Mouse (Mus musculus) embryonic fibroblast, embryonic 13.5 days (primary cell): ENCODE measurements around the gene Gm20431.

Source experiments
- CTCF ChIP-seq: IDR thresholded peaks from 2 replicates; pipeline ENCODE4 v1.5.1; 2011; ENCODE audit warnings: mild to moderate bottlenecking, control low read depth, low read length, moderate library complexity, borderline replicate concordance; ENCODE audit not compliant: insufficient read depth
- POLR2A ChIP-seq: IDR thresholded peaks from 2 replicates; pipeline ENCODE4 v1.6.1; 2011; ENCODE audit warnings: low read depth, mild to moderate bottlenecking, control low read depth, low read length, moderate library complexity

DNA sequence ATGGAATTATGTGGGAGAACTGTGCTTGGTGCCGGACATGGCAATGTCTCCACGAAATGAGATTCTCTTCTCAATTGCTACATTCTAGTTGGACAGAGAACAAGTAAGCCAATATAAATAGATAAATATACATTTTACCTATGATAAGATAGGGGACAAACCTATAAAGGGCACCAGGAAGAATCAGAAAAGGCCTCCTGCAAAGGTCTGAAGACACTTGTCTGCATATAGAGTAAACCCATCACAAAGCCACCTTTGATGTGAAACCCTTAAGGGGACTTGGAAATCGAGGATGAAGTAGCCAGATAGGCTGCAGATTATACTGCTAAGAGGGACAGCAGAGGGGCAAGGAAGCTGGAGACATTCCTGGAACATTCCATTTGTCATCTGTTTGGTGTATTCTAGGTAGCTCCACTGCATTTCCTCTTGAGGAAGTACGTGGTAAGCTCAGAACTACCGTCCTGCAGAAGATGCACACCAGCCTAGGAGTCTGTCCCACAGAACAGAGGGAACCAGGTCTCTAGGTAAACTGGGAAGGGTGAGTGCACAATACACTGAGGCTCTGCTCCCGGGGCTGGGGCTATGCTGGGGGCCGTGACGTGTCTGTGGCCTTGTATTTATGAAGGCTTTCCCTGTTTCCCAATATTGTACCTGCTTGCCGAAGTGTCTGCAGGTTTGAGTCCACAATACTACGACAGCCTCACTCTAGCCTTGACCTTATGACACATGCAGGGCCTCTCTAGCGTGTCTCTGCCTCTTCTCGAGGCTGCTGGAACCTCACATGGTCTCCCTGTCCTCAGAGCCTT lies 28.4 kb downstream of the Gm20431 start:
- no peak for TF ChIP-seq CTCF
- TF ChIP-seq POLR2A: peak; percentile 17; the same call in 1 of the 2 replicates
